Mouse (Mus musculus) cerebellum, adult 9-11 months (tissue): ENCODE measurements around the gene Flii.

Source experiments
- DNase-seq: peaks from one replicate; pipeline ENCODE4 v3.0.0; 2022

Gene Flii

DNA sequence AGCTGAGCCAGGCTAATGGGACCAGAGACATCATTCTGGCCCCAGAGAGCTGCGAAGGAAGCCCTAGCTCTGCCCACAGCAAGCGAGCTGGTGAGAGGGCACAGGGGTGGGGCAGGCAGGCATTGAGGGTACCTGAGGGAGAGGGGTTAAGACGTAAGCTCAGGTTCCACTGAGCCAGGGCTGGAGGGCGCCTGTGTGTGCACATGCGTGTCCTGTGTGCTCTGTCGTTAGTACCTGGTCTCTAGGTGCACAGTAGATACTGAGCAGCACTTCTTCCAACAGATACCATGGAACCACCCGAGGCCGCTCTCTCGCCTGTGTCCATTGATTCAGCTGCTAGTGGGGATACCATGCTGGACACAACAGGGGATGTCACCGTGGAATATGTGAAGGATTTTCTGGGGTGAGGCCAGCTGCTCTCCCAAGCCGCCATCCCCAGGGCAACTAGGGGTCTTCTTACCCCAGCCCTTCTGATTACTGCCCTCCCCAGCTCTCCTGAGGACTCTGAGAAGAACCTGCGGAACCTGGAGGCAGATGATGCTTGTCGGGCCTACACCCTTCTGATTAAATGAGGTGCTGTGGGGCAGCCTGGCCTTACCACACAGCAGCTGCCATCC, 14.3 kb downstream of the Flii start:
- peak; percentile 3 for DNase-seq

DNA sequence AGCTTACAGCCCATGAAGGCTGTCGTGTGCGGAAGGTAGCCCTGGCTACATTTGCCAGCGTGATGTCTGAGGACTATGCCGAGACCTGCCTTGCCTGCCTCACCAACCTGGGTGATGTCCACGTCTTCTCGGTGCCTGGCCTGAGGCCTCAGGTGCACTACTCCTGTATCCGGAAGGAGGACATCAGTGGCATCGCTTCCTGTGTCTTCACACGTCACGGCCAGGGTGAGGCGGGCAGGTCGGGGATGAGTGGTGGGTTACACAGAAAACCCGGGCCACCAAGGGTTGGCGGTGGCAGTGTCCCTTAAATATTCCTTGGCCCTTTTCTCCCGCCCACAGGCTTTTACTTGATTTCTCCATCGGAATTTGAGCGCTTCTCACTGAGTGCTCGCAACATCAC, 15.0 kb downstream of the Flii start:
- DNase-seq = no peak

DNA sequence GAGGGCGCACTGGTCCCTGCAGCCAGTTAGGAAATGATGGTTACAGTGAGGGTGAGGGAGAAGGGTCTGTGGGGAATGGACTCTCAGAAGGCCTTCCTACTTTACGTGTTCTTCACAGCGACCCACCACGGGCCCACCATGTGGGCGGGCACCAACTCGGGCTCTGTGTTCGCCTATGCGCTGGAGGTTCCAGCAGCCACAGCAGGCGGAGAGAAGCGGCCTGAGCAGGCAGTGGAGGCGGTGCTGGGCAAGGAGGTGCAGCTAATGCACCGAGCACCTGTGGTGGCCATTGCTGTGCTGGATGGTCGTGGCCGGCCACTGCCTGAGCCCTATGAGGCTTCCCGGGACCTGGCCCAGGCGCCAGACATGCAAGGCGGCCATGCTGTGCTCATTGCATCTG, 15.8 kb downstream of the Flii start:
- peak; percentile 14 for DNase-seq

DNA sequence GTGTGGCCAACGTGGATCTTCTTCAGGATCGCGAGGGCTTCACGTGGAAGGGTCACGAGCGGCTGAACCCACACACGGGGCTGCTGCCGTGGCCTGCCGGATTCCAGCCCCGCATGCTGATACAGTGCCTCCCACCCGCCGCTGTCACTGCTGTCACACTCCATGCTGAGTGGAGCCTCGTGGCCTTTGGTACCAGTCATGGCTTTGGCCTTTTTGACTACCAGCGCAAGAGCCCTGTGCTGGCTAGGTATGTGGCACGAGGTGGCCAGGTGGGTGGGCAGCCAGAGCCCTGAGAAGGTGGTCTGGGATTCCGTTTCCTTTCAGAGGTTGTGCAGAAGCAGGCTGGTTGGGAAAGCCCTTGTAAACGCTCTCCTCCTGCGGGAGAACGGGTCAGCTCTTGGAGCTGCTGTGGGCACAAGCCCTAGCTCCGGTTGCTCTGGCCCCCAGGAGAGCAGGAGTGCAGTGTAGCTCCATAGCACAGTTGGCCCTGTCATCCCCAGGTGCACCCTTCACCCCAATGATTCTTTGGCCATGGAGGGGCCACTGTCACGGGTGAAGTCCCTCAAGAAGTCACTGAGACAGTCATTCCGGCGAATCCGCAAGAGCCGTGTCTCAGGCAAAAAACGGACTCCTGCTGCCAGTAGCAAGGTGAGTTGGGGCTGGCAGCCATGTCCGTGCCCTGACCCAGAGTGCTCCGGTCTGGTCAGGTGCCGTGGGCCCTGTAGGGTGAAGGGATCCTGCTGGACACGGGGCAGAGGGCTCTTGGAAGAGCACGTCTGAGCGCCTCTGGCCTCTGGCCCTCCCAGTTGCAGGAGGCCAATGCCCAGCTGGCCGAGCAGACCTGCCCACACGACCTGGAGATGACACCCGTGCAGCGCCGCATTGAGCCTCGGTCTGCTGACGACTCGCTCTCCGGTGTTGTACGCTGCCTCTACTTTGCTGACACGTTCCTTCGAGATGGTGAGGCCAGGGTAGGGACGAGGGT, 17.3 kb downstream of the Flii start:
- DNase-seq = peak; percentile 8

DNA sequence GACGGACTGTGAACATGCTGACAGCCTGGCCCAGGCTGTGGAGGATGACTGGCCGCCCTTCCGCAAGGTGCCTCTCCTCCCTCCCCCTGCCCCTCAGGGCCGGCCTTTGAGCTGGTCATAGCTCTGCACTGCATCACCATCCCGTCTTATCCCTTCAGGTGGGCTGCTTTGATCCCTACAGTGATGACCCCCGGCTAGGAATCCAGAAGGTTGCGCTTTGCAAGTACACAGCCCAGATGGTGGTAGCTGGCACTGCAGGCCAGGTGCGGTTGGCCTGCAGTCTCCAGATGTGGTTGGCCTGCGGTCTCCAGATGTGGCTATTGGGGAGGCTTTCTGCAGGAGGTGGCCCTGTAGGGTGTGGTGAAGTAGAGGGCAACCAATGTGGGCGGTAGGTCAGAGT, 18.4 kb downstream of the Flii start:
- no peak for DNase-seq

DNA sequence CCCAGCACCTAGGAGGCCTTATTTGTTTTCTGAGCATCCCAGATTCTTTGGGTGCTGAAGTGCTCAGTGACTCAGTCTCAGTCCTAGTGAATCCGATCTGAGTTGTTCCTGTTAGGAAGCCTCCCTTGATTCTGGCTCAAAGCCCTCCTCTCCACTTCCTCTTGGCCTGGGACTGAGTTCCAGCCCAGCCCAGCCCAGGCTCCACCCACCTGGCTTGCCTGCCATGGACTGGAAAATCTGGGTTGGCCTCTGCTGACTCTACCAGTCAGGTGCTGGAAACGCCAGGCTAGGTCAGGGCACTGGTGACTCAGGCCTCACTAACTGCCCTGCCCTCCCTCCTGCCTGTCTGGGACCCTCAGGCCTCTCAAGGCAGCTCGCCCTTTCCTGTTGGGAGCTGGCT, 19.4 kb downstream of the Flii start:
- peak; percentile 53 for DNase-seq

DNA sequence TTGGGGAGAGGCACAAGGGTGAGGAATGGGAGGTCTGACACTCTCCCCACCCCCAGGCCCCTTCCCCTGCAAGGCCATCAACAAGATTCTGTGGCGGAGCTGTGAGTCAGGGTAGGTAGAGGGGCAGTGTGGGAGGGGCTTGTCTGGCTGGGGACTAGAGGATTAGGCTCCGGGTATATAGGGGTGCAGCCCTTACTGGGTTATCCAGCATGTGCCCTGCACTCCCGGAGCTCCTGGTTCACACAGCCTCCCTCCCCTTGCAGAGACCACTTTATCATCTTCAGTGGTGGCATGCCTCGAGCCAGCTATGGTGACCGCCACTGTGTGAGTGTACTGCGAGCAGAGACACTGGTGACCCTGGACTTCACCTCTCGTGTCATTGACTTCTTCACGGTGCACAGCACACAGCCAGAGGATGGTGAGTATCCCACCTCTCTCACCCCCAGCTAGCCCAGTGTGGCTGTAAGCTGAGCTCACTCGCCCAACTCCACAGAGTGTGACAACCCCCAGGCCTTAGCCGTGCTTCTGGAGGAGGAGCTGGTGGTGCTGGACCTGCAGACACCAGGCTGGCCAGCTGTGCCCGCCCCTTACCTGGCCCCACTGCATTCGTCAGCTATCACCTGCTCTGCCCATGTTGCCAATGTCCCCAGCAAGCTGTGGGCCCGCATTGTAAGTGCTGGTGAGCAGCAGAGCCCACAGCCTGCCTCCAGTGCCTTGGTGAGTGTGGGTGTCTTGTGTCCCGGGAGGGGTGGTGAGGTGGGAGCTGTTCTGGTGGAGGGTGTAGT, 20.2 kb downstream of the Flii start:
- DNase-seq = peak; percentile 27

DNA sequence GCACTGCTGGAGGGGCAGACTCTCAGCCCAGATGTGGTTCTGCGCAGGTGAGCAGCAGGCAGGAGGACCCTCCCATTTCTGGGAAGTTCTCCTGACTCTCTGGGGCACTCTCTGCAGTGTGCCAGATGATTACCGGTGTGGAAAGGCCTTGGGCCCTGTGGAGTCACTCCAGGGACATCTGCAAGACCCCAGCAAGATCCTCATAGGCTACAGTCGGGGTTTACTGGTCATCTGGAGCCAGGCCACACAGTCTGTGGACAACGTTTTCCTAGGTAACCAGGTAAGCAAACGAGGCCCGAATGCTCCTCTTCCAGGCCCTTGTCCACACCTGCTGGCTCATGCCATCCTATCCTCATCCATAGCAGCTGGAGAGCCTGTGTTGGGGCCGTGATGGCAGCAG, 21.0 kb downstream of the Flii start:
- no peak for DNase-seq

DNA sequence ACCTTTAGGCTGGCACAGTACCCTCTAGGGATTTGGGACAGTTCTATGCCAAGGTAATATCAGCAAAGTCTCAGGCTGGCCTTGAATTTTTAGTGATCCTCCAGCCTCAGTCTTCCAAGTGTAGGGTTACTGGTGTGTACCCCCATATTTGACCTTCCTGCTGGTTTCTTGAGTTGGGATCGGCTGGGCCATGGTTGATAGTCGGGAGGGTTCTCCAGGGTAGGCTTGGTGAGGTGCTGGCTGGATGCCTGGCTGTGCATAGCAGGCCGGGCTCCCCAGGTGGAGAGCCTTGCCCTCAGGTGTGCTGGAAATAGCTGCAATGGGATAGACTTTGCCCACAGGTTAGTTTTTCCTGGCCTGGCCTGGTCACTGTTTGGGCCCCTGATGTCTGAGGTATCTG, 21.8 kb downstream of the Flii start:
- DNase-seq = no peak

DNA sequence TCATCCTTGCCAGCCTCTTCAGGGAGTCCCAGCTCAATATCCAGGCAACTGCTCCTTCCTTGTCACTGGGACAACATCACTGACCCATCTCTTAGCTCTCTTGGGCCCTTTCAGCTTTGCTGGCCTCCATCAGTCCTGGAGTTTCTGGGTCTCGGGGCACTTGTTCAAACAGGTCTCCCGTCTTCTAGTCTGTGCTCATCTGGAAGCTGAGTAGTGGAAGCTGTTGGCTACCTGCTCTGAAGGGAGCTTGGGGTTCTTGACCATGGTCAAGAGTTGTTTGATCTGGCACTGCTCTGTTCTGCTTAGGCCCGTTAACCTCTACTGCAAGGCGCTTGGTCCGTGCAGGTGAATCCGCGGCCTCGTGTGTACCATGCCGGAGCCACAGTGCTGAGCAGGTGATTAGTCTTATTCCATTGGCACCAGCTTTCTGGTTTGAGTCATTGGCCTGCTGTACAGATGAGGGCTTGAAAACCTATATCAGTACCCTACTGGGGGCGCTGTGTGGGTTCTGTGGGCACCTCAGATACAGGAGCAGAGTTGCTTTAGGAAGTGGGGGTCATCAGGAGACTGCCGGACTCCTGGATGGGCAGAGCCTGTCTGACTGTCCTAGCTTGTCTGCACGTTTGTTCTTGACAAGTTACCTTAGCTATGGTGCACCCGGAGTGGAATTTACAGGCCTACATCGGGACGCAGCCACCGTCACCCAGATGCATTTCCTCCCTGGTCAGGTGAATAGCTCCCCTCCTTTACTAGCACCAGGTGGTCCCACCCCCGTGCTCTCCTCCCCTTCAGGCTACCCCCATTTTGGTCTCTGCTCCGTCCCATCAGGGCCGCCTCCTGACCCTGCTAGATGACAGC, 22.8 kb downstream of the Flii start:
- DNase-seq = peak; percentile 49

DNA sequence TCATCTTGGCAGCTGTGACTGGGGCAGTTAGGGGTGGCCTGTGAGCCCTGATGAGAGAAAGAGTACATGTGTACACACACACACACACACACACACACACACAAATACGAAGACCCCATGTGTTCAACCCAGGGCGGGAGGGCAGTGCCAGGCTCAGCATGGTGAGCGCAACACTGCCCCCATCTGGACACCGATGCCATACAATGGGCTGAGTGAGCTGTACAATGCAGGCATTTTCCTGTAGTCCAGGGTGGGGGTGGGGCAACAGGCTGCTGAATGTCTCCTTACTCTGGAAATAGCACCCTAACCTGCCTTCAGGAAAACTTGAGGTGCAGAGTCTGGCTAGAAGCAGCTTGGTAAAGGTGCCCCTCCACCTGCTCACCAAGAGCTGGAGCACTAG, 23.9 kb downstream of the Flii start:
- DNase-seq = peak; percentile 73

DNA sequence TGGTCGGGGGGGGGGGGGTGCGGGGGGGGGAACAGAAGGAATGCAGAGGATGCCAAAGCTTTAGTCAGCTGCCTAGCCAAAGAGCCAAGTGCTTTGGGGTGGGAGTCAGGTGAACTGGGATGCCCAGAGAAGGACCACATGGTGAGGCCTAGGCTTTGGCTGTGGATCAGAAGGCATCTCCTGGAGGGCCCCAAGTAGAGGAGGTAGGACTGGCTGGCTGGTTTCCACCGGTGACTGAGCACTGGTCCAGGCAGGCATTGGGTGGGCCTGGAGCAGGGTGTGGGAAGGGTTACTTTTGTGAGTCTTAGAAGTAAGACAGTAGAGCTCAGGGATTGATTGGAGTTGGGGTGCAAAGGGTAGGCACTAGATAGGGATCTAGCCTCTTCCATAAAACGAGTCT, 25.5 kb downstream of the Flii start:
- peak; percentile 58 for DNase-seq

DNA sequence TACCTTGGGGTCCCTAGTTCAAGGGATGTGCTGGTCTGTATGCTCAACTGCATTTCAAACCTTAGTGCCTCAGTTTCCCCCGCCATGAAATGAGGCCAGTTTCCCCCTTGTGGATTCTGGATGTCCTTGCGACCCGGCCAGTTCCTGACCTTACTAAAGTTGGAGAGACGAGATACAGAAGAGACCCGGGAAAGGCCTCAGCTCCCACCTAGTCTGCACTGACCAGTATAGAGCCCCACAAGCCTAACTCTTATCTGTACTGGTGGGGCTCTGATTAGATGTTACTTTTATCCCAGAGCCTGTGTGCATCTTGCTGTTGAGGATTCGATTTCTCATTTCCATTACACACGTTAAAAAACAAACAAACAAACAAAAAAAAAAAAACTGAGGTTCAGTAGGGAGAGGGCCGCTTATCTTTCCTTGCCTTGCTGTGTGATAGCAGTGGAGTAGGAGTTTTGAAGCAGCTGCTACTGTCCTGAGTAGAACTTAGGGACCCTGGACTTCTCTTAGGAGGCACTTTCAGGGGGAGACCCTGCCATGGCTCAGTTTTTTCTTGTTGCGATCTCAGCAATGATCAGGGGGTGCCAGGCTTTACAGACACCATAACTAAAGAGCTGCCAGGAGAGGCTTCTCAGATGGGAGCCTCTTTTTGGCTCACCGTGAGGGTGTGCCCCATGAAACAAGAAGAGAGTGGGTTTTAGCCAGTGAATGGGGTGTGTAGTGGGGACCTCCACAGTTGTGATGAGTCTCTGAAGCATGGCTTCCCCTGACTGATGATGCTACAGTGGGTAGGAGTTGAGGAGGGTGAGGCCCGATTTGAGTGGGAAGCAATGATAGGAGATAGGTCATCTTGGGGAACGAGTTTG, 26.5 kb downstream of the Flii start:
- peak; percentile 46 for DNase-seq

DNA sequence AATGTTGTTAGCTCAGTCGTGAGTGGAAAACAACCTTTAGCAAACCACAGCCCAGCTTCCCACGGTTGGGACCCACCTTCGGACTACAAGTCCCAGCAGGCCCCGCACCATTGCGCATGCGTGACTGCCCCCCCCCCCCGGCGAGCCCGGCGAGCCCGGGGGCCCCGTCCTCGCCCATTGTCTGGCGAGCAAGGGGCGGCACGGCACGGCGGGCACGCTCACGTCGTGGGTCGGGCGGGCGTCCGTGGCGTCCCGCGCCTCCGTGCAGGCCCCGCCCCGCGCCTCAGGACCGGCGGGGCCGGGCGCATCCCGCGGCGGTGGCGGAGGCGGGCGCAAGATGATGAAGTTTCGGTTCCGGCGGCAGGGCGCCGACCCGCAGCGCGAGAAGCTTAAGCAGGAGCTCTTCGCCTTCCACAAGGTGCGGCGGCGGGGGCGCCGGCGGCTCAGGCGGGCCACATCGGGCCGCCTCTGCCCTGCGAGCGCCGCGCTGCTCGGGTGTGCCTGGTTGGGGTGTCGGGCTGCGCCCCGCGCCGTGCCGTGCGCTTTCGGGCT, 27.5 kb downstream of the Flii start, which contains the start of gene Llgl1:
Llgl1 (plus strand) TSS at position 200 of the 552 bp plus-strand sequence.
- DNase-seq = peak; percentile 93

DNA sequence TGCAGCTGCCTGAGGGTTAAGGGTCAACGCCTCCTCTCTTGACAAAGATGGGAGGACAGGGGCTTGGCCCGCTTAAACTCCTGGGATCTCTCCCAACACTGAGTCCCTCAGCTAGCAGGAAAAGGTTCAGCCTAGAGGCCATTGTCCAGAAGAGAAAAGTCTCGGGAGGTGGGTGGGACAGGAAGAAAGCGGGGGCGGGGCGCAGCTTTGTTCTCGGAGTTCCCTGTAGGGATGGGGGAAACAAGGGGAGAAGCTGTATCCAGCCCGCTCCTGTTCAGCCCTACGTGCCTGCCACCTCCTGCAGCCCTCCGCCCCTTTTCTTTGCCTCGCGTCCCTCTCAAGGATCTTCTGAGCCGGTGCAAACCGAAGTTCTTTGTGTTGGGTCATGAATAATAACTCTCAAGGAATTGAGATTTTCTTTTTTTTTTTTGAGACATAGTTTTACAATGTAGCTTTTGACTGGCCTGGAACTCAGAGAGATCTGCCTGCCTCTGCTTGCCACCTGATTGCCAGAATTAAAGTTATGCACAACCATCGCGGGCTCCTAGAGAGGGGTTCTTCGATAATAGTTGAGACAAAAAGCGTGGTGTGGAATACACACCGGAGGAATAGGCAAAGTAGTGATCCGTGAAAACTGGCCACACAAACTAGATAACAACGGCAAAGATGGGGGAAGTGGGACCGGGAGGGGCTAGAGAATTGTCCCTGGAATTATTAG, 28.1 kb downstream of the Flii start:
- peak; percentile 66 for DNase-seq

DNA sequence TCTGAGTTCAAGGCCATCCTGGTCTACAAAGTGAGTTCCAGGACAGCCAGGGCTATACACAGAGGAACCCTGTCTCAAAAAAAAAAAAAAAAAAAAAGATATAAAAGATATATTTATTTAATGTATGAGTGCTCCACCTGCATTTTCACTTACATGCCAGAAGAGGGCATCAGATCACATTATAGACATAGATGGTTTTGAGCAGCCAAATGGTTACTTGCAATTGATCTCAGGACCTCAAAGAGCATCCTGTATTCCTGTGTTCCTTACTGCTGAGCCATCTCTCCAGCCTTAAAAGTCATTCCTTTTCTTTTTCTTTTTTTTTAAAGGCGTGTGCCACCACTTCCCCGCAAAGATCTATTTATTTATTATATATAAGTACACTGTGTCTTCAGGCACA, 29.5 kb downstream of the Flii start:
- peak; percentile 10 for DNase-seq

DNA sequence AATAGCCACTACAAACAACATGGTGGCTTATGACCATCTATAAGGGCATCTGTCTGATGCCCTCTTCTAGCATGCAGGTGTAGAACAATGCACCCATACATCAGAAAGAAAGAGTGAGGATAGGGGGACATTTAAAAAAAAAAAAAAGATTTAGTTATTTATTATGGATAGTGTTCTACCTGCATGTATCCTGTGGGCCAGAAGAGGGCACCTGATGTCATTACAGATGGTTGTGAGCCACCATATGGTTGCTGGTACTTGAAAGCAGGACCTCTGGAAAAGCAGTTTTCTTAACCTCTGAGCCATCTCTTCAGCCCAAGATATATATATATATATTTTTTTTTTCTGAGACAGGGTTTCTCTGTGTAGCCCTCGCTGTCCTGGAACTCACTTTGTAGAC, 30.9 kb downstream of the Flii start:
- DNase-seq = no peak
